Mouse (Mus musculus) lung, postnatal 14 days (tissue): ENCODE data around the gene Gpr82.

Experiments used
- DNase-seq: peaks from one replicate; pipeline ENCODE4 v3.0.0; 2021

The Gpr82 gene

GRCm38 (mm10) chrX:13705051-13705450 is 43.9 kb downstream of the Gpr82 start:
- peak; percentile 27 for DNase-seq

GRCm38 (mm10) chrX:13710174-13710573 is 49.0 kb downstream of the Gpr82 start:
- DNase-seq = peak; percentile 64
